Mouse (Mus musculus): ENCODE data around the gene Rev3l.
"Not testable (repeated sequence)": the region's sequence is repeated elsewhere in the genome, so short reads cannot be mapped to it uniquely, and the experiment has no call there.

The Rev3l gene

DNA sequence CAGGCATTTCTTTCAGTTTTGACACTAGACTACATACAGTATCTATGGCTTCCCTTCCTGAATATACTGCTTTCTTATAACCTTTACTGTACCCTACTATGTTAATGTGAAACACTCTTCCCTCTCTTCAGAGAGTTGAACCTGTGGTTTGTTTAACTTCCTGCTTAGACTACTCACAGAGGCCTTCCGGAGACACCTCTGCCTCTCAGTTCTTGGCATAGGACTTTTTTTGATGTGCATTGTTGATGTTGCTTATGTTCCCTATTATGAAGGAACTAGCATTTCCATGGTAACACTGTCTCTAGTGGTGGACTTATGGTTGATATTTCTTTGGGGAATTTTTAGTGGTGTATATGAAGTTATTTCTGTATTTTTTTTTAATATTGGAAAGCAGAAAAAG, 61.4 kb downstream of the Rev3l start:
- DNase-seq = no peak

- DNase-seq = peak; percentile 43
Measured at GRCm38 (mm10) chr10:39811507-39811906, 79.6 kb downstream of the Rev3l start.

GRCm38 (mm10) chr10:39842621-39843020, 110.7 kb downstream of the Rev3l start:
- DNase-seq = no peak

- no peak for DNase-seq
Measured at GRCm38 (mm10) chr10:39865509-39865908, 133.6 kb downstream of the Rev3l start.

DNA sequence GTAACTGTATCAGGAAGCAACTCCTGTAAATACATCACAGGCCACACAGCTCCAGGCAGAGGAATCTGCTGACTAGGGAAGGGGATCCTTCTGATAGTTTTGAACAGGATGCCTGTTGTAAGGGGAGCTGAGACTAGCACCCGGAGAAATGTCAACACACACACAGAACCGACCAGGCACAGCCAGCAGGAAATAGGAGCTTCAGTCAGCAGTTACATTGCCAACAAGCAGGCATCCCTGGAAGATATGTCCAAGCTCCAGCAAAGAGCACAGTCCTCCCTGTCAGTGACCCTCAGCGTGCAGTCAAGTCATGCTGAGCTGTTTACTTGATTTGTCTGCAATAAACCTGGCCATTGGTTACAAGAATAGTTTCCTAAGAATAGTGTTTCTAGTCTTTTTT, 156.7 kb downstream of the Rev3l start:
- DNase-seq = no peak

DNA sequence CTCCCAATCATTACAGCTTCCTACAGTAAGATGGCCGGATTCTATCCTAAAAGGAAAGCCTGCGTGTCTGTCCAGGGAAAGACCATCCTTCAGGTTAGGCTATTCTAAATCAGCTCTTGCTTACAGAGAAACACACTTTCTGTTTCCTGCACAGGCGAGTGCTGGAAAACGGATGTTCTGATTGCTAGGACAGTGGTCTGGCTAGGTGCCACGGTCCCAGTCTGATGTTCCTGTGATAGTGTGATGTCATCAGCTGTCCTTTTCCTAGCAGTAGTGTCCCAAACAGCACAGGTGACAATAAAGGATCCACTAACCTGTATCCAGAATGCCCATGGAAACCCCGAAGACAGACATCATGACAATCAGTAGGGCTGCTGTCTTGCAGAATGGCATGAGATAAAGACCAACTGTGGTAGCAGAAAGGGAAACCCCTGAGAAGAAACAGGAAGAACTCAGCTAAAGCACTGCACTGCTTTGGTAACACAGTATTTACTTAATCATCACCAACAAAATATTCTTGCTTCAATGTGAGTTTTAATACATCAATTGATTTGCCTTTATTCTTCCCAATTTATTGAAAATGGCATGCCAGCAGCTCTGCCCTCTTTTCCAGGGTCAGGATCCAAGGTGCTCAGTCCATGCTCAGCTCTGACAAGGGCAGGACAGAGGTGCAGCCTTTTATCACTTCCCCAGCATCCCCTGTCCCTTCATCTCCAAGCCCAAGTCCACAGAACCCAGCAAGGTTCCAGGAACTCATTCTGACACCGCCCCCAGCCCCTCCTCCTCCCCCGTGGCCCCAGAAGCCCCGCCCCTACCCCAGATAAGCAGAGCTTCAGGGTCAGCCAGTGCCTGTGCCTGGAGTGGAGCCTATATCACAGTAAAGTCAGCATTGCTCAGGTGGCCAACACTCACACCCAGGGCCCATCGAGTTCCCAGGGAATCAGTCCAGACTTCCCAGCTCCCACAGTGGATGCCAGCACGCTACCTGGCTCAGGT, 162.1 kb downstream of the Rev3l start:
- DNase-seq = no peak

DNA sequence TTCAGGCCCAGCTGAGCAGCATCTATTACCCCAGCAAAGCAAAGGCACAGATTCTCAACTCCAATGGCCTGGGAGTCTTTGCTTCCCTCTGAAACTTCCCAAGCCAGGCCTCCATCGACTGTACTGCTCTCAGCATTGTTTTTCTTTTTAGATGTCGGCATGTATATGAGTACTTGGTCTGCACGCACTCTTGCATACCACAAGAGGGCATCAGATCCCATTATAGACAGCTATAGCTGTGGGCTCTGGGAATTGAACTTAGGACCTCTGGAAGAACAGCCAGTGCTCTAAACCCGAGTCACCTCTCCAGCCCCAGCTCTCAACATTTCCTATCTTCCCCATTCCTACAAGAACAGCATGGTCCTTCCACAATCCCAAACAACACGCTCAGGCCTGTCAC, 164.6 kb downstream of the Rev3l start:
- DNase-seq = no peak

DNA sequence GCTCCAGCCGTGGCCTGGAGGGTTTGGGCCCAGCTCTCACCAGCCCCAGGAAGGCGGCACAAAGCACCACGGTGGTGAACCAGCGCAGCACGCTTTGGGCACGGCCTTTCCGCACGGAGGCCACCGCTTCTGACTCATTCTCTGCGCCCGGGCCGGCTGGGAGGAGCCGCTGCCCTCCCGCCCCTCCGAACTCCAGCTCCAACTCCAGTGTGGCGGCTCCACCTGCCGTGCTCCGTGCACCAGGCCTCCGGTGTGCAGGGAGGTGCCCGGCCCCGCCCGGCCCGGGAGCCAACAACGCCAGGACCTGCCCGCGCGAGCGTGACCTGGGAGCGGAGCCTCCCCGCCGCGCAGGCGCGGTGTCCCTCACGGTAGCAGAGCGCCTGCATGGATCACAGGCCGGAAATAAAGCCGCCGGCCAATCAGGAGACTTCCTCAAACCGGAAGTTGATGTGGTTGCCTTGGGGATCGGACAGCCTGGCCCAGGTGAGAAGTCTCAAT, 167.0 kb downstream of the Rev3l start, which contains the start of gene Mfsd4b4:
Mfsd4b4 (minus strand) TSS at position 365 of the 498 bp plus-strand sequence.
- DNase-seq = peak; percentile 87

DNA sequence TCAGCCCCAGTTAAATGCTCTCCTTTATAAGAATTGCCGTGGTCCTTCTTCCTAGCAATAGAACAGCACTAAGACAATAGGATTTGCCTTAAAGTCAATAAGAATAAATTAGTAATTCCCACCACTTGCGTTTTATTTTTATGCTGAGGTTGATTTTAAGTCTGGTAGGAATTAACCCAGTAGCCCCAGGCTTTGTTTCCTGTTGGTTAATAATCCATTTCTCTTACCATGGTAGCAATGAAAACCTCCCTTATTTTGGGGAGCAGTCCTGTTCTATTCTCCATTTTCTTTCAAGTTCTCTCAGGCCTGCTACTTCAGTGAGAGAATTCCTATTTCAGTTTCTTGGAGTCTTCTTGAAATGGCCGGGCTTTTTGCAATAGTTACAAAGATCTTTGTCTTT, 172.3 kb downstream of the Rev3l start:
- no peak for DNase-seq

DNA sequence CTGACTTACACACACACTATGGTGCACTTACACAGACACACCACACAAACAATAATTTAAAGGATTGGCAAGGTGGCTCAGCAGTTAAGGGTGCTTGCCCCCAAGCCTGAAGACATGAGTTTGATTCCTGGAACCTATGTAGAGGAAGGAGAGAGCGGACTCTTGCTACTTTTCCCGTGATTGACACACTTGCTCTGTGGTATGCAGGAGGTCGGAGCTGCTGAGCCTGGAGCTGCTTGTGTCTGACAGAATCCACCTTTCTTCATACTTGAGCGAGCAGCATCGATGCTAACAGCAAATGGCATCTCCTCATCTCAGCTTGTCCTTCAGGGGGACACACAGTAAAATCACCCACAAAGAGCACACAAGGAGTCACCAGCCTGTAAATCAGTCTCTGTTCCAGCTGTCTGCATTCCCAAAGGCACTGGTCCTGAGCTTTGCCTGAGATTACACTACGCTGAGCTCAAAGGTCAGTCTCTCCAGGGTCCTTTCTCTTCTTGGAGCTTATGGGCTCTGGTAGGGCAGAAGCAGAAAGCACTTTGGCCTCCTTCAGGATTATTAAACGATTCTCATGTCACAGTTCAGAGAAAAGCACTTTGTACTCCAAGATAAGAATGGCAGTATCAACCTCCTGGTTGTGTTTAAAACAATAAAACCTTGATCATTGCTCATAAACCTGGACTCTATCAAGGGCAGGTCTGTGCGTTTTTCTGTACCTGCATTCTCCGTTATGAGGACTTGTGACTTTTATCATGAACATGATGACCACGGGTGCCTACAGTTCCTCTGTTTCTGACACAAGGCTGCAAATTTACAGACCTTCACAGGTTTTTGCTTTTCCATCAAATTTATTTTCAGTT, 175.1 kb downstream of the Rev3l start:
- DNase-seq = peak; percentile 42

DNA sequence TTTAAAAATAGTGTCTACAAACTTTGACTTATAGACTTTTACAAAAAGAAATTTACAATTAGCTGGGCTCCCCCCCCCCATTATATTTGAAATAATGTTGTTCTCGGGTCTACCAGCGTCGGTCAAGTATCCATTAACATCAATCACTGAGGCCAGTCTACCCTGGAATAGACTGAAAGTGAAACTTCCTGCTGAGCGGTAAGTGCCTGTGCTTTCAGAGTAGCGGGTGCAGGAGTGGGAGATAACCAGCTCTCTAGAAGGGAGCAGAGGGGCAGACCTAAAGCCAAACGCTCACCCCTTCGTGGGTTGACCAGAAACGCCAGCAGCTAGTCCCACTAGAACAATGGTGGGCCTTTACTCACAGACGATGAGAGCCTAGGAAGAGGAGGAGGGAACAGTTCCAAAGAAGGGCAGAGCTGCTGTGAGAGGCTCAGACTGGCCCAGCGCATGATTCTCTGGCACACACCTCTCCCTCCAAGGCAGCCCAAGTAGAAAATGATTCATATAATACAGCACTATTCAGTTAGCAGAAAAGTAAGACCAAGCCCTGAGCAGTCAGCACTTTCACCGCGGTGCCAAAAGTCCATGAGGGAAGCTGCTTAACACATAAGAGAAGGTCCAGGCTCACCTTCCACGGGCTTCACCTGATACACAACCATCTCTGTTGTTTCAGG, 177.0 kb downstream of the Rev3l start:
- no peak for DNase-seq

DNA sequence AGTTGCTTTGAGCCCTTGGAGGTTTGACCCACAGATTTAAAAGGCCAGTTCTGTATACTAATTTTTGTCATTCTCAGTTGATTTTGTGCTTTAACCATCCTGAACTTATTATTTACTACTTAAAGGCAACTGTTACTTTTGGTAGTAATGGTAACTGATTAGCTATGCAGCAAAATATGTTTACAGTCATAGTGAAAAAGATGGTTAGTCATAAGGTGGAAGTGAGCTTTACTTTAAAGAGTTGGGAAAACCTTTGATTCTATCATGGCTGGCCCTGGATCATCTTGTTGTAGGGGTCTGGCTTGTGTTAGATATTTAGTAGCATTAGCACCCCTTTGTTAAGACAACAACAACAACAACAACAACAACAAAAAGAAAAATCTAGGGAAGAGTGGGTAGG, 180.7 kb downstream of the Rev3l start:
- DNase-seq = no peak

- not testable (repeated sequence) for DNase-seq
Measured at GRCm38 (mm10) chr10:39924556-39924955, 192.6 kb downstream of the Rev3l start.

Data from kidney, adult 18-20 months (tissue).